Mouse (Mus musculus): Measurements from ENCODE around the gene Syt5.

Syt5 gene

DNA sequence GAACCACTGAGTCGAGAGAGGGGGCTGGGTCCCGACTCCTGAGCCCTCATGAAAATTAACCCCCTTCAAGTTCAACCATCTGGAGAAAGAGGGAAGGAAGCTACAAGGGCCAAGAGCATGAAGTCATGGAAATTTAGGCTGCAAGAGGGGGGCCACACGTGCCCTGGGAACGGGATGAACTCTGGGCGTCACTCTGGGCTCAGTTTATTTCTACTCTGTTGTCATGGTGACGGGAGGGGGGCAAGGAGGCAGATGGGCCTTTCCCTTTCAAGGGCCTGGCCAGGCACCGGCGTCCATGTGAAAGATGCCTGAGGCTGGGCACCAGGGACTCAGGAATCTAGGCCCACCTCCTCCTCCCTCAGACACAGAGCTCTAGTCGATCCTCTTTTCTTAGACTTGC is 49.1 kb downstream of the Syt5 start:
- peak; percentile 76 for DNase-seq

DNA sequence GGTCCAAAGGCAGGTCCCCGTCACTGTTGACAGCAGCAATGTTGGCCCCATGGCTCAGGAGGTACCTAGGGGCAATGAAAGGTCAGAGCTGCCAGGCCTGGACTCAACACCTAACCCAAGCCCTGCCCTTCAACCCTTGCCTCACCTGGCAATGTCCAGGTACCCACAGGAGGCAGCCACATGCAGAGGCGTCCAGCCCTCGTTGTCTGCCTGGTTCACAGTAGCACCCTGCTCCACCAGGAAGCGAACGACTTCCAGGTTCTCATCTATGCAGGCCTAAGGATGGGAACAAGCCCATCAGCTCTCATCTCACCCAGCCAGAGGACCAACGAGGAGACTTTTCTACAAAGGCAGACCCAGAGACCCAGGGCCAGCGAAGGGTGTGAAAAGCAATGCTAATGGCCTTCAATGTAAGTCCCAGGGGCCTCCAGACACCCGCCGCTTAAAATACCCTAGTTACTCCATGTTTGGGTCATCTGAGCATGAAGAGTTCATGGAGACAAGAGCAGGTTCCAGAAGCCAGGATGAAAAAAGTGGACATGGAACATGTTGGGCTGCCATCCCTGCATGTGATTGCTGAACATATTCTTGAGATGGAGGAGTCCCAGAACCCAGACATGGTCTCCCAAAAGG is 50.0 kb downstream of the Syt5 start:
- no peak for DNase-seq

DNA sequence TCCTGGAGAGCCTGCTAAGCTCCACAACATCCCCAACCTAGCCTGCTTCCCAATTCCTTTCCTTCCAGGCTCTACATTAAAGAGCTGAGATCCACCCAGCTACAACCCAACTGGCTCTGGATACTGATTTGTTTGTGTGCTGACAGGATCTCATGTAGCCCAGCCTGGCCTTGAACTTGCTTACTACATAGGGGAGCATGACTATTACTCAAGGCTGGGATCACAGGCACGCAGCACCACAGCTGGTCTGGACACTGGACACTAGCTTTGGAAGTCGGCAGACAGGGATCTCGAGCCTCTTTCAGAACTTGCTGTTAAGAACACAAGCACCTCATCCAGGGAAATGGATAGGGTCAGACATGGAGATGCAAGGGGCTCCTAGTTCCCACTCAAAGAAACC is 50.9 kb downstream of the Syt5 start:
- DNase-seq = no peak

DNA sequence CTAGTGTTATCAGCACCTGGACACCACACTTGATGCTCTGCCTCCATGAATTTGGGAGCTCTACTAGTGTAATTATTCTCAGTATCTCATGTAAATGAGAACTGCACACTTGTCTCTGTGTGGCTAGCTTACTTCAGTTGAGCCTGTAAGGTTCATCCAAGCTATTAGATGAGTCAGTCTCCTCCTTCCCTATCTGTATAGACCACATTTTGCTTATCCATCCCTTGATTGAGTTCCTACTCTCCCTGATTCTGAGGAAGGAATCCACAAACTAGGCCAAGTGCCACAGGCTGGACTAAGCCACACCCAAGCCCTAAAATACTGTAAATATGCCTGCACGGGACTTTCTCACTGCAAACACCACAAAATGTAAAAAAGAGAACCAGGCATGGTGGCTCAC is 53.4 kb downstream of the Syt5 start:
- DNase-seq = no peak

DNA sequence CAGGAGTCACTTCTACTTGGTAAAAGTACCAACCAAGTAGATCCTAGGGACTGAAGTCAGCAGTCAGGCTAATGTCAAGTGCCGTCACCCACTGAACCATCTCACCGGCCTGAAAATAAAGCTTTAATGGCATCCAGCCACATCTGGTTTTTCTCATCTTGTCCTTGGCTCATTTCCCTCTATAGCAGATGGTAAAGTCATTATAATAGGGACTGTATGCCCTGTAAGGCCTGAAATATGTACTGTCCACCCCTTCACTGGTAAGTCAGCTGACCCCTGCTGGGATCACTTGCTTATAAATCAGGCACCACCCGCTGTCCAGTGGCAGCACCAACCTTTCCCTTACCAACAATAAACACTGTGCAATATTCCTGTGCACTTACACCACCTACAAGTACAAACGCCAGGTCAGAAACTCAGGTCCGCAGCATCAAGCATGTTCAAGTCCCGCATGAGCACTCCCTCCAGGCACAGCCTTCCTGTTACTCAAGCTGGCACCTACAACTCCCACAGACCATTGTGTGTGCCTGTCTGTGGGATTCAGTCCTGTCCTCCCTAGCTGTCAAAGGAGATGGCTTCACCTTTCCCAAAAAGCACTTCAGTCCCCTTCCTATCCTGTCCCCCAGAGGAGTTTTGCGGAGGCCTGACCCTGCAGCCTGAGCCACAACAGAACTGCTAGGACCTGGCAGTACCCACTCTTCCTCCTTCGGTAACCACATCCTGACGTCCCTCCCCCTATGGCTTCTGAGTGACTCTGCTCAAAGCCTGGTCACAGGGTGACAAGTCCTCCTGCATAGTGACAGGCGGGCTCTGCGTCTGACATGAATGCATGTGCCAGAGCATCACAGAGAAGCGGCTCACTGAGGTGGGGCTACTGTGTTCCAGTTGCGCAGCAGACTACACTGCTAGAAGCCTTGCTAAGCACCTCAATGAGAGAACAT is 54.8 kb downstream of the Syt5 start:
- DNase-seq = no peak

DNA sequence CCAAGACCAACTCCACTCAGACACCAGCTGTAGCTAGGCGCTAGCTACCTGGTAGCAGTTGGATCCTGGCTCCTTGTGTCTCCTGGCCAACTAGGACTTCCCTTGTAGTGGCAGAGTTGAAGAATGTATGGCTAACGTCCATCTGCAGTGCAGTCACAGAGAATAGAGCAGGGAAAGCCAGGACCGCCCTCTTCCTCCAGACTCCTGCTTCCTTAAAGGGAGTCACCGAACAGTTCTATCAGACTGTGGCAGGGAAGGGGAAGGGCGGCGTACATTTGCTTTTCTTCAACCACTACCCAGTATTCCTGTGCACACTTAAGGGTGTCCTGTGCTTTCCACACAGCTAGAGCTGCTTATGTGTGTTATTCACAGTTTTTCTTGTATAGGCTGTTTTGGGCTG is 56.0 kb downstream of the Syt5 start:
- peak; percentile 47 for DNase-seq
